ENCODE assay signal across 13 mouse cellular contexts in the genomic region with DNA sequence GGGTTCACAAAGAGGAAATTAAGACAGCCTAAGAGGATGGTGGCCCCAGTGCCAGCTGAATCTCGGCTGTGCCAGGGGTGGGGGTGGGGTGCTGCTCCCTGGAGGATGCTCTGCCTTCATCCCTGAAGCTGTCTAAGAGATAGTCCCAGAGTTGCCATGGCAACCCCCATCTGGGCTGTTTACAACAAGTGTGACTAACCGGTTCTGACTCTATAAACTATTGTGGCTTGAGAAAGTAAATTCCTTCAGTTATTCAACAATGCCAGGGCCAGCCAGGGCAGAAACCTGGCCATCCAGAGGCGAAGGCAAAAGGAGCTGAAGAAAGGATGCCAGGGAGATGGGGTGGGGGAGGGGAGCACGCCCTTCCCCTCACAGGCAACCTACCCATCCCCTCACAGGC. TPM values are rescaled to one million over a fixed set of nuclear protein-coding genes. Genes with fewer than 3 reads are reported as not detected.
DNase-seq lines count a peak whose midpoint lies in the region; ATAC-seq and TF ChIP-seq lines count a peak whose summit lies in the region.
"Had no signal": no experiment of that assay in that cellular context is flagged by ENCODE, and none has a peak within 500 bp of the region (broad histone marks: within the 10 kb centered on the region; RNA-seq: fewer than 3 reads in every experiment).

No protein-coding gene starts in this region.

- no peak for TF ChIP-seq POLR2A in brain, embryonic 14.5 days (IDR thresholded peaks at IDR 0.05; ENCODE audit: borderline replicate concordance, extremely low read depth, insufficient read depth, insufficient read length, poor library complexity, severe bottlenecking)

- peak overlapping the region; percentile 67; the same call in 1 of the 2 replicates for H3K27ac ChIP-seq in hindbrain, embryonic 15.5 days (replicated peaks)
- H3K27ac ChIP-seq in neural tube, embryonic 15.5 days (replicated peaks) = peak overlapping the region; percentile 46
- no peak overlapping the region for H3K27ac ChIP-seq in liver, embryonic 11.5 days (ENCODE audit: low read depth, low read length)
- H3K27ac ChIP-seq: left cerebral cortex, adult 2 months had no signal

- H3K4me1 ChIP-seq in hindbrain, embryonic 15.5 days (replicated peaks) = peaks cover 25% of the 10 kb centered on the region
- H3K4me1 ChIP-seq in neural tube, embryonic 15.5 days = peaks cover 35% of the 10 kb centered on the region
- H3K4me1 ChIP-seq in liver, embryonic 11.5 days (replicated peaks; ENCODE audit: control insufficient read depth, insufficient read depth, low read length) = peaks cover 3% of the 10 kb centered on the region

- DNase-seq in embryo, embryonic 10 days (ENCODE audit: low spot score) = peak; percentile 46
- no peak for DNase-seq in embryo, embryonic 9.5 days (ENCODE audit: extremely low spot score)
- DNase-seq in brain, embryonic 14.5 days (ENCODE audit: low read depth) = peak; percentile 89
- DNase-seq in kidney, postnatal 36 days = no peak
- no peak for DNase-seq in liver, embryonic 11.5 days (ENCODE audit: low spot score)
- no peak for DNase-seq in adrenal gland, postnatal 25 days
- DNase-seq: cerebellum, adult 18-20 months; heart, adult 11 months; lung, adult 2 months had no signal

- ATAC-seq in hindbrain, embryonic 15.5 days (ENCODE audit: low FRiP score, low read depth) = no peak
- ATAC-seq in neural tube, embryonic 15.5 days (ENCODE audit: low FRiP score) = no peak
- ATAC-seq in liver, embryonic 11.5 days (replicated peaks; ENCODE audit: low FRiP score) = no peak
- ATAC-seq: inflammation-experienced regulatory T-cells, adult 6 months had no signal

- H3K4me3 ChIP-seq in hindbrain, embryonic 15.5 days = no peak overlapping the region
- H3K4me3 ChIP-seq in neural tube, embryonic 15.5 days (replicated peaks) = no peak overlapping the region
- no peak overlapping the region for H3K4me3 ChIP-seq in liver, embryonic 11.5 days (ENCODE audit: low read depth, low read length)
- H3K4me3 ChIP-seq: left cerebral cortex, adult 2 months had no signal

- no peak overlapping the region for H3K9ac ChIP-seq in hindbrain, embryonic 15.5 days
- no peak overlapping the region for H3K9ac ChIP-seq in neural tube, embryonic 15.5 days (replicated peaks)
- H3K9ac ChIP-seq in liver, embryonic 11.5 days (ENCODE audit: low read depth, low read length) = no peak overlapping the region

- H3K4me2 ChIP-seq in hindbrain, embryonic 15.5 days = no peak overlapping the region
- H3K4me2 ChIP-seq in neural tube, embryonic 15.5 days = no peak overlapping the region
- no peak overlapping the region for H3K4me2 ChIP-seq in liver, embryonic 11.5 days

- no peaks in the 10 kb centered on the region for H3K27me3 ChIP-seq in hindbrain, embryonic 15.5 days
- H3K27me3 ChIP-seq in neural tube, embryonic 15.5 days (replicated peaks) = no peaks in the 10 kb centered on the region
- no peaks in the 10 kb centered on the region for H3K27me3 ChIP-seq in liver, embryonic 11.5 days (replicated peaks; ENCODE audit: control insufficient read depth, insufficient read depth, low read length)

- TF ChIP-seq CTCF in brain, embryonic 14.5 days (IDR thresholded peaks at IDR 0.05; ENCODE audit: borderline replicate concordance, extremely low read depth, insufficient read depth, insufficient read length) = no peak

- no peaks in the 10 kb centered on the region for H3K36me3 ChIP-seq in hindbrain, embryonic 15.5 days
- no peaks in the 10 kb centered on the region for H3K36me3 ChIP-seq in neural tube, embryonic 15.5 days
- H3K36me3 ChIP-seq in liver, embryonic 11.5 days (ENCODE audit: control insufficient read depth, insufficient read depth, low read length) = no peaks in the 10 kb centered on the region

- no peaks in the 10 kb centered on the region for H3K9me3 ChIP-seq in hindbrain, embryonic 15.5 days
- no peaks in the 10 kb centered on the region for H3K9me3 ChIP-seq in neural tube, embryonic 15.5 days (replicated peaks)
- H3K9me3 ChIP-seq in liver, embryonic 11.5 days (ENCODE audit: control insufficient read depth, low read length) = no peaks in the 10 kb centered on the region

- 4% methylated on average over 4 of the region's 4 CpGs for WGBS in hindbrain, embryonic 15.5 days
- 3% methylated on average over 4 of the region's 4 CpGs for WGBS in neural tube, embryonic 15.5 days
- 18% methylated on average over 4 of the region's 4 CpGs for WGBS in liver, embryonic 11.5 days

RNA-seq across cellular contexts. Expression of a gene that starts 23.0 kb away (rescaled TPM):
- polyA plus RNA-seq in brain, embryonic 14.5 days (2012; rRNA removed) = 13.5 and 16.1 TPM in 2 replicates
- polyA plus RNA-seq in hindbrain, embryonic 15.5 days (2015; fragmentation: Nextera tagmentation; extraction: Ambion mirVana) = 10.1 and 13.2 TPM in 2 replicates
- 10.0 and 12.0 TPM in 2 replicates for polyA plus RNA-seq in neural tube, embryonic 15.5 days (2015; fragmentation: Nextera tagmentation; extraction: Ambion mirVana)
- 9.5 and 10.3 TPM in 2 replicates for polyA plus RNA-seq in liver, embryonic 11.5 days (2014; fragmentation: Nextera tagmentation; extraction: Ambion mirVana)
- total RNA-seq in adrenal gland, postnatal 25 days (2021) = 11.3 and 22.1 TPM in 2 replicates

RNA-seq across cellular contexts. Expression of a gene that starts 39.2 kb away (rescaled TPM):
- 273 and 336 TPM in 2 replicates for polyA plus RNA-seq in brain, embryonic 14.5 days (2012; rRNA removed)
- polyA plus RNA-seq in hindbrain, embryonic 15.5 days (2015; fragmentation: Nextera tagmentation; extraction: Ambion mirVana) = 147 and 151 TPM in 2 replicates
- polyA plus RNA-seq in neural tube, embryonic 15.5 days (2015; fragmentation: Nextera tagmentation; extraction: Ambion mirVana) = 104 and 158 TPM in 2 replicates
- polyA plus RNA-seq in liver, embryonic 11.5 days (2014; fragmentation: Nextera tagmentation; extraction: Ambion mirVana) = 132 and 155 TPM in 2 replicates
- total RNA-seq in adrenal gland, postnatal 25 days (2021) = 38.3 and 40.8 TPM in 2 replicates

Comparison
In these comparisons a context has a peak if more than half of its experiments do, and no peak if none do; other contexts are left out.
1. DNase-seq: peak in embryo, embryonic 10 days (single experiment) and brain, embryonic 14.5 days (single experiment); none in embryo, embryonic 9.5 days (single experiment), kidney, postnatal 36 days (0 of 2), liver, embryonic 11.5 days (single experiment) and adrenal gland, postnatal 25 days (single experiment).